Comparison of ENCODE assay signal across 16 mouse cellular contexts in genomic region chr6:122447848-122448247, GRCm38 (mm10). TPM values are rescaled to one million over a fixed set of nuclear protein-coding genes. Genes with fewer than 3 reads are reported as not detected.
"Had no signal": no experiment of that assay in that cellular context is flagged by ENCODE, and none has a peak within 500 bp of the region (broad histone marks: within the 10 kb centered on the region; RNA-seq: fewer than 3 reads in every experiment).

No protein-coding gene starts in this region.

- DNase-seq: kidney, postnatal 25 days; layer of hippocampus, postnatal 36 days; liver, embryonic 13.5 days; lung, adult 2 months; lung, postnatal 14 days; lung, postnatal 4 days; midbrain, embryonic 14.5 days; right cerebral cortex, postnatal 25 days; thymus, adult 18-20 months; thymus, postnatal 36 days had no signal

RNA-seq across cellular contexts. Expression of gene Rimklb, which starts 50.7 kb away (rescaled TPM):
- total RNA-seq: liver, adult 2 months; megakaryocyte progenitor cell, adult 5-6 weeks; megakaryocyte-erythroid progenitor cell, adult 5-6 weeks had no signal
- polyA plus RNA-seq: liver, adult 2 months; small intestine, adult 2 months; spleen, adult 2 months had no signal

RNA-seq across cellular contexts. Expression of gene Mfap5, which starts 57.8 kb away (rescaled TPM):
- total RNA-seq: layer of hippocampus, postnatal 36 days; left cerebral cortex, postnatal 36 days; megakaryocyte progenitor cell, adult 5-6 weeks; megakaryocyte-erythroid progenitor cell, adult 5-6 weeks had no signal
- polyA plus RNA-seq: liver, adult 2 months had no signal
